Mouse (Mus musculus) embryonic fibroblast, embryonic 13.5 days (primary cell): ENCODE data around the gene Trpm2. TPM values are rescaled to one million over a fixed set of nuclear protein-coding genes. Genes with fewer than 3 reads are reported as not detected.
A peak's percentile ranks its signal among the peaks of the same experiment; 100 is the strongest.

Experiments
- H3K27ac ChIP-seq: 2 replicates; pipeline ENCODE4 v1.5.1; 2012; ENCODE audit warnings: low read length, control low read depth, inconsistent platforms; ENCODE audit not compliant: insufficient read depth
- H3K4me1 ChIP-seq: 2 replicates; pipeline ENCODE4 v1.6.1; 2011; ENCODE audit warnings: low read length; ENCODE audit not compliant: control insufficient read depth, insufficient read depth
- H3K4me3 ChIP-seq: 2 replicates; pipeline ENCODE4 v1.5.1; 2011; ENCODE audit warnings: mild to moderate bottlenecking, control low read depth, low read length; ENCODE audit not compliant: insufficient read depth
- CTCF ChIP-seq: IDR thresholded peaks from 2 replicates; pipeline ENCODE4 v1.5.1; 2011; ENCODE audit warnings: mild to moderate bottlenecking, control low read depth, low read length, moderate library complexity, borderline replicate concordance; ENCODE audit not compliant: insufficient read depth
- POLR2A ChIP-seq: IDR thresholded peaks from 2 replicates; pipeline ENCODE4 v1.6.1; 2011; ENCODE audit warnings: low read depth, mild to moderate bottlenecking, control low read depth, low read length, moderate library complexity
- polyA plus RNA-seq: library from polyadenylated mRNA; stranded (reverse); fragments of >200 nt; gene quantifications from 2 replicates; pipeline ENCODE4 v1.2.4, GENCODE M21; 2011; ENCODE audit warnings: low read depth; ENCODE audit not compliant: missing spikeins, insufficient read length

Gene Trpm2
- polyA plus RNA-seq, 1 experiment = not detected

DNA sequence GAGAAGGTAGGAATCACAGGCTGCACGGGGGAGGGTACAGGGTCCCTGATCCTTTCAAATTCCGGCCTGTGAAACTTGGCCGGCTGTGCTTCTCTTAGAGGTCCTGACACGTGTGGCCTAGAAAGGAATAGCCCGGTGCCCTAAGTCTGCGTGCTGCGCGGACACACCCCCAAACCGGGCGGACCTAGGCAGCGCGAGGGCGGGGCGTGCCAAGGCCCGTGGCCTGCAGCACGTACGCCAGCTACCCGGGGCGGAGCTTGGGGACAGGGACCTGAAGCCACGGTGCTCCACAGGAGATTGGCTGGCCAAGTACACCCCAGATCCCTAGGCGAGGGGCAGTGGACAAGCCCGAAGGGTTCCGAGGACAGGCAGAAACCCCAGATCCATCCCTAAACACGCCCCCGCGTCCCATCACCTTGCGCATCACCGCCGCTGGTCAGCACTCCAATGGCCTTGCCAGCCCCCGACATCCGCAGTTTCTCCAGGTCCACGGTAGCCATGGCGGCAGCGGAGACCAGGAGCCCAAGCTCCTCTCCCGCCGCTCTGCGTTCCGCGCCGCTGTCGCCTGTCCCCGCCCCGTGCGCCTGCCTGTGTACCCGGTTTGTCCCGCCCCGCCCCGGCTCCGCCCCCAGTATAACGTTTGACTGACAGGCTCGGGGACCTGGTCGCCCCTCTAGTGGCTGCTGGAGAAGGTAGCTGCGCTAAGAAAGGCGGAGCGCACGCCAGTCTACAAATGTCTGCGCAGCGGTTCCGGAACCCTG, 39.0 kb upstream of the Trpm2 start:
- TF ChIP-seq CTCF (peak; percentile 19; the same call in 1 of the 2 replicates), POLR2A (peak; percentile 83)
- Histone ChIP-seq H3K27ac (peak overlapping the region; percentile 92), H3K4me3 (peak overlapping the region; percentile 79), H3K4me1 (peaks cover 2% of the 10 kb centered on the region; the same call in 1 of the 2 replicates)

DNA sequence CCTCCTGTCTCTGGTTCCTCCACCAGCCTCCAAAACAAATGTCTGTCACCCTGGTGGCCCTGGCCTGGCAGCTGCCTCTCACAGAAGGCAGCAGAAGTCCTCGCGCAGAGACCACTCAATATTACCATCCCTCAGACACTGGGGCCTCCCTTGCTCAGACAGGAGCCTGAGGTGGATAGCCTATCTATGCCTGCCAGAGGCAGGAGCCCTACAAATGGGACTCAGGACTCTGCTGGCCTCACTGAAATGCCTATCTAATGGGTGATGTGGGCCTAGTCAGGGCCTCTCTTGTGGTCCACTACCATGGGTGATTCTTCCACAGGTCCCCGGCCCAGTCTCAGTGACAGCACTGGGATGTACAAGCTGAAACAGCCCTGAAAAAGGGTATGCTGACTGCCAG, 37.8 kb upstream of the Trpm2 start:
- Histone ChIP-seq H3K4me3 (peak overlapping the region; percentile 79), H3K4me1 (peaks cover 2% of the 10 kb centered on the region; the same call in 1 of the 2 replicates), H3K27ac (no peak overlapping the region)
- no peak for TF ChIP-seq CTCF
- no peak for TF ChIP-seq POLR2A

DNA sequence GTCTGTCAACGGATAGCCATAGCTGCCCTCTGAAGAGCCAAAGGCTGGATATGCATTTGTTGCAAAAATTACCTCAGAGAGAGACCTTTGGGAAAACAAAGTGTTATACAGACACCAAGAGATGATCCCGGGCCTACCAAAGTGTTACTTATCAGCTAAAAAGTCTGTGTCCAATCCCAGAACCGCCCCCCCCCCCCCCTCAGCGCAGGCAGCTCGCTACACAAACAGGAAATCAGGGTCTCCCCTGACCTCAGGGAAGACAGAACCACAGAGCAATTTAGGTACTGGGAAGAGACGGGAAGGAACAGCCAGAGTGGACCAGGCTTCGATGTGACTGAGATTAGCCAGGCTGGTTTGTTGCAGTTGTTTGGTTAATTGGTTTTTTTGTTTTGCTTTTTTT, 36.8 kb upstream of the Trpm2 start:
- H3K4me3 ChIP-seq = no peak overlapping the region

DNA sequence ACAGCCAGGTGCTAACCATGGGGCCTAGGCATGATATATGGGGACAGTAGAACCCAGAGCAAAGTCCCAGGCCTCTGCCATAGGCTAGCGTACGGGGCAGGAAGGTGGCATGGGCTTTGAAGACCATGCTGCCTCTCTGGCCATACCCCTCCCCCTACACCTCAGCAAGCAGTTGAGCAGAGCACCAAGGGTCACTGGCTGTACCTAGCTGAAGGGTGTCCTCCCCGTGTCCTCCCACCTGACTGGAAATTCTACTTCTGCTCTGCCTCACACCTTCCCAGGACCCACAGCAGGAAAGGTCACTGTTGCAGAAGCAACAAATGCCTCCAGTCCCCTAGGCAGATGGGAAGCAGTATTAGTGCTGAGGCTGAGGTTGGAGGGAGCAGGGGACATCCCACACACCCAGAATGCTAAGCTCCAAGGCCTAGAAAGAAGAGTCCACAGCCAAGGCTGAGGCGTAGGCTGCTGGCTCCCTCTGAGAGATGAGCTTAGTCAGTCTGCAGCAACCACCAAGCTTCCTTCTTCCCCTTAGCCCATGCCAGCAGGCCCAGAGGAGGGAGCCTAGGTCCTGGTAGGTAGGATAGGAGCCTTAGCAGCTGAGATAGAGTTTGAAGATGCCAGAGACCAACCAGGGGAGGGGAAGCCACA, 35.6 kb upstream of the Trpm2 start:
- Histone ChIP-seq H3K4me3 (no peak overlapping the region), H3K4me1 (peaks cover 2% of the 10 kb centered on the region; the same call in 1 of the 2 replicates), H3K27ac (no peak overlapping the region)
- TF ChIP-seq CTCF = no peak

More for the DNA sequence above, 36.8 kb upstream of the Trpm2 start:
- no peak overlapping the region for H3K27ac ChIP-seq
- H3K4me1 ChIP-seq = peaks cover 2% of the 10 kb centered on the region; the same call in 1 of the 2 replicates
- TF ChIP-seq CTCF (no peak), POLR2A (no peak)

DNA sequence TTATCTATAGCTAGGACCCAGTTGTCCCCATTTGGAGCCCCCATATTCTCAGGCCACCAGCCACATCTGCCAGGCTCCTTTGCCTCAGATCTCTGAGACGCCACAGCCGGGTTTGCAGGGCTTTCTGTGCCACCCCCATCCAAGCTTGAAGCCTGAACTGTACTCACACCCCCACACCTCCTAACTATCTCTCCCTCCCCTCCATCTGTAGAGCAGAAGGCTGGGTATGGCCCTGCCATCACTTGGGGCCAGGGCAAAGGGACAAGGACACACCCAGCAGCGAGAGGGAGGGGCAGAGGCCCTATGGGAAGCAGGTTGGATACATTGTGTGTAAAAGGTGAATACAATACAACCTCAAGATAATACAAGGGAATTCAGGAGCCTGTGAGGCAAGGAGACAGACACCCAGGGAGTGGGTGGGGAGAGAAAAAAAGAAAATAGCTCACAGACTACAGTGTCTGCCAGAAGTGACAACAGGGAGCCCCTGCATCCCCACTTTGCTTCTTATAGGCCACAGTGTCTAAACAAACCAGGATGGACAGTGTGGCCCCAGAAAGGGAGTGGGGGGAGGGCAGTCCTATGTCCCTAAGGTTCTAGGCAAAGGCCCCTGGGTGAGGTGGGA, 34.2 kb upstream of the Trpm2 start:
- Histone ChIP-seq H3K27ac (no peak overlapping the region), H3K4me3 (no peak overlapping the region), H3K4me1 (peaks cover 2% of the 10 kb centered on the region; the same call in 1 of the 2 replicates)
- TF ChIP-seq CTCF (no peak), POLR2A (no peak)

DNA sequence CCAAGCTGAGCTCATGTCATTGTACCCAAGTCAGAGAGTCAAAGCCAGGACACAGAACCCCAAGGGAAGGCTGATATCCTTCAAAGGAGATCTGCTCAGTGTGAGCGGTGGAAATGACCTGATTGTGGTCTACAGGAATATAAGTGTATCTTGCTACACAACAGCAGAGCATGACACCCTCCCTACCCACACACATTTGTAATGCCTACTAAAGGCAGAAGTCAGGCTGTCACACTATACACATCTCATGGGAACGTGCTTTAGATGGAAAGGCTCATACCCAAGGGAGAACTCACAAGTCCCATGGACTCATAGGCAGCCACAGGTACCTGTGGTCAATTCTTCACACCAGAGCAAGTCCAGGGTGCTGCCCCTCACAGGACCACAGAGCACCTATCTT, 32.0 kb upstream of the Trpm2 start:
- no peak overlapping the region for H3K4me3 ChIP-seq
- H3K27ac ChIP-seq = no peak overlapping the region
- TF ChIP-seq CTCF (no peak), POLR2A (no peak)
- H3K4me1 ChIP-seq = no peaks in the 10 kb centered on the region; the same call in 1 of the 2 replicates

DNA sequence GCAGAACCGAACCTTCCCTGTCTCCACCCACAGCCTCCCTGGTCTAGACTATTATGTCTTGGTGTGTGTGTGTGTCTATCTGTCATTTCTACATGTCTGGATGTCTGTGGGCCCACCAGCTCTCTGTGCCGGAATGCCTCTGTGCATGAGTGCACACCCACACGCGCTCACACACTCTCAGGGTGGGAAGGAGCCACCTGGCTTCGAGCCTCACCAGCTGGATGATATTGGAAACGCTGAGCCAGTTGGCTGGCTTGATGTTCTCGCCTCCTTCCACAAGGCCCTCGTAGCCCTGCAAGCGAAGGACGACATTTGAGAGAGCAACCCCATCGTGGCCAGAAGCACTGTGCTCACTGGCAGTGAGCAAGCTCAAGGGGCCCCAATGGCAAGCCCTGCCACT, 31.4 kb upstream of the Trpm2 start:
- Histone ChIP-seq H3K4me3 (no peak overlapping the region), H3K4me1 (no peaks in the 10 kb centered on the region), H3K27ac (no peak overlapping the region)
- no peak for TF ChIP-seq POLR2A
- no peak for TF ChIP-seq CTCF

DNA sequence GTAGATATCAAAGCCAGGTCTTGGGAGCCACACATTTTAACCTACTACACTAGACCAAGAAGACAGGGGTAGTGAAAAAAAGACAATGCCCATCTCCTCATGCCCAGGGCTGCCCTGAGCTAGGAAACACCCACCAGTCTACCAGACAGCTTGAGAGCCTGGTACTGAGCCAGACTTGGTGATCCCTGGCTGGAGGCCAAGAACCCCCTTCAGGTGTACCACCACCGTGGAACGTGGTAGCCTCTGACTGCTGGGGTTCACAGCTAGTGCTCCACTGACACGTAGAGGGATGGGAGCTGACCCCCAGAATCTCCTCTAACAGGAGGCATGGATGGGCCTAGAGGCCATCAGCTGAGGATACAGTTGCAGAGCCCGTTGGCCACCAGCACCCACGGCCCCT, 29.8 kb upstream of the Trpm2 start:
- H3K27ac ChIP-seq = no peak overlapping the region
- no peak overlapping the region for H3K4me3 ChIP-seq
- H3K4me1 ChIP-seq = no peaks in the 10 kb centered on the region
- TF ChIP-seq CTCF (no peak), POLR2A (no peak)

DNA sequence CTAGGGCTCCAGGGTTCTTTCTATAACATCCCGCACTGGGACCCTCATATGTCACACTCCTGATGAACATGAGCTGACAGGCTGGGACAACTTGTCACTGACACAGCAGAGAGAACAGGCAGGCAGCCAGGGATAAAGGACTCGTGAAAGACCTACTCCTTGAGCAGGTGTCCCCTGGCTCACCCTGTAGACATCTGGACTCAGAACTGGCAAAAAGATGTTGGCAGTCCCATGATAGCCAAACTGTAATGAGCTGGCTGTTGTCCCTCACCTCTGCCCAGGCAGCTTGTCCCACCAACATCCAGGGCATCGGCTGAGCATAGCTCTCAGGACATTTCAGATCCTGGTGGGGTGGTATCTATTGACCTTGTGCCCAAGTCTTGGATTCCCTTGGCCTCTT, 25.3 kb upstream of the Trpm2 start:
- H3K4me3 ChIP-seq = no peak overlapping the region
- no peak for TF ChIP-seq POLR2A
- no peak for TF ChIP-seq CTCF

DNA sequence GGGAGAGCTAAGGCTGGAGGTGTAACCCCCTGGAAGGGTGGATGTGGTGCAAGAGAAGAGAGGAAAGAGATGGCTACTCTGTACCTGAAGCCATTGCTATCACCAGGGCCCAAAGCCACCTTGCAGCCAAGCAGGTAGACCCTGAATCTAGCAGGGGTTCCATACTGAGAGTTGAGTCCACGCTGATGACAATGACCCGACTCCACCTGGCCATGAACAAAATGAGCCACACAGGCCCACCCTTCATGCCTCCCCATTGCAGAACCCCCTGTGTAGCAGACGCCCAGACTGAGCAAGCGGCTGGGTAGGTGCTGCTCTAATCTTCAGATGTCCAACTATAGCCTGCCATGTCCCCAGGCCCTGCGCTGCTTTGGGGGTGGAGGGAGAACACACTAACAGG, 15.4 kb upstream of the Trpm2 start:
- H3K27ac ChIP-seq = no peak overlapping the region
- no peaks in the 10 kb centered on the region for H3K4me1 ChIP-seq
- H3K4me3 ChIP-seq = no peak overlapping the region
- TF ChIP-seq POLR2A (no peak), CTCF (no peak)

More for the DNA sequence above, 25.3 kb upstream of the Trpm2 start:
- no peaks in the 10 kb centered on the region for H3K4me1 ChIP-seq
- no peak overlapping the region for H3K27ac ChIP-seq
